Mouse (Mus musculus) CH12.LX (cell line): ENCODE measurements around the gene Wtap. TPM values are rescaled to one million over a fixed set of nuclear protein-coding genes. Genes with fewer than 3 reads are reported as not detected.

Experiments
- DNase-seq: peaks from one replicate; pipeline ENCODE4 v3.0.0-alpha.2; 2013; ENCODE audit errors: extremely low read depth
- H3K27ac ChIP-seq: 2 replicates; pipeline ENCODE4 v1.5.1; 2012; ENCODE audit warnings: low read depth, mild to moderate bottlenecking, control low read depth, moderate library complexity; ENCODE audit not compliant: insufficient read depth
- H3K27me3 ChIP-seq: replicated peaks from 2 replicates; pipeline ENCODE3; 2012; ENCODE audit warnings: inconsistent platforms
- H3K36me3 ChIP-seq, 2 experiments: replicated peaks in 1 of 2; 2 replicates each; pipeline versions ENCODE3 to v1.6.1; 2012; ENCODE audit warnings: inconsistent platforms in 1 of 2, low read length in 1 of 2, mild to moderate bottlenecking in 1 of 2, mixed read lengths in 1 of 2, moderate library complexity in 1 of 2; ENCODE audit not compliant: control insufficient read depth in 1 of 2, insufficient read depth in 1 of 2
- H3K4me1 ChIP-seq, 2 experiments: 2 replicates each; pipeline ENCODE4 v1.6.1; 2012; ENCODE audit warnings: inconsistent platforms in 1 of 2, moderate library complexity in 1 of 2; ENCODE audit not compliant: insufficient read depth in 2 of 2, control insufficient read depth in 1 of 2
- H3K4me2 ChIP-seq: 2 replicates; pipeline ENCODE4 v1.6.1; 2012; ENCODE audit warnings: low read depth, mild to moderate bottlenecking, control low read depth; ENCODE audit not compliant: poor library complexity, insufficient read depth, severe bottlenecking
- H3K4me3 ChIP-seq, 3 experiments: fragments of 150-350 bp in 1 of 3; sonication (generic) in 1 of 3; replicated peaks in 1 of 3; 2 replicates each; pipeline versions ENCODE3 to v1.5.1; 2011 to 2012; ENCODE audit warnings: low read depth in 2 of 3, low read length in 2 of 3, mild to moderate bottlenecking in 2 of 3, moderate library complexity in 2 of 3, control low read depth in 1 of 3, improper control_type of control experiment in 1 of 3, inconsistent platforms in 1 of 3, mixed read lengths in 1 of 3; ENCODE audit not compliant: poor library complexity in 1 of 3
- H3K79me2 ChIP-seq: replicated peaks from 2 replicates; pipeline ENCODE4 v1.6.1; 2012; ENCODE audit warnings: mild to moderate bottlenecking, moderate library complexity; ENCODE audit not compliant: control insufficient read depth, poor library complexity, insufficient read depth, severe bottlenecking; ENCODE audit errors: extremely low read depth
- H3K9ac ChIP-seq: 2 replicates; pipeline ENCODE4 v1.6.1; 2012; ENCODE audit warnings: low read depth, mild to moderate bottlenecking, control low read depth, moderate library complexity; ENCODE audit not compliant: insufficient read depth
- H3K9me3 ChIP-seq: replicated peaks from 2 replicates; pipeline ENCODE3; 2012; ENCODE audit warnings: low read length, inconsistent platforms, mixed read lengths
- CHD1 ChIP-seq: IDR thresholded peaks from 2 replicates; pipeline ENCODE4 v1.6.1; 2012; ENCODE audit warnings: low read depth, low read length, improper control_type of control experiment, inconsistent platforms
- CTCF ChIP-seq, 2 experiments: IDR thresholded peaks in 1 of 2; conservative IDR thresholded peaks in 1 of 2; 2 replicates each; pipeline ENCODE4 v1.5.1; 2011 to 2012; ENCODE audit warnings: low read depth in 2 of 2, low read length in 2 of 2, improper control_type of control experiment in 1 of 2, inconsistent platforms in 1 of 2, mild to moderate bottlenecking in 1 of 2, moderate library complexity in 1 of 2
- E2F4 ChIP-seq: IDR thresholded peaks from 2 replicates; pipeline ENCODE4 v1.6.1; 2011; ENCODE audit warnings: low read depth, low read length, improper control_type of control experiment; ENCODE audit not compliant: insufficient replicate concordance
- ELF1 ChIP-seq: IDR thresholded peaks from 2 replicates; pipeline ENCODE4 v1.6.1; 2014; ENCODE audit warnings: low read depth, mild to moderate bottlenecking, inconsistent platforms, low read length, improper control_type of control experiment
- EP300 ChIP-seq: IDR thresholded peaks from 2 replicates; pipeline ENCODE4 v1.6.1; 2011; ENCODE audit warnings: low read length, improper control_type of control experiment
- ETS1 ChIP-seq: conservative IDR thresholded peaks from 2 replicates; pipeline ENCODE4 v1.6.1; 2012; ENCODE audit warnings: low read depth, mild to moderate bottlenecking, inconsistent platforms, low read length, improper control_type of control experiment, moderate library complexity
- GABPA ChIP-seq: IDR thresholded peaks from 2 replicates; pipeline ENCODE4 v1.6.1; 2012; ENCODE audit warnings: low read depth, low read length, improper control_type of control experiment, inconsistent platforms; ENCODE audit not compliant: insufficient replicate concordance
- IRF4 ChIP-seq: IDR thresholded peaks from 2 replicates; pipeline ENCODE4 v1.6.1; 2014; ENCODE audit warnings: low read depth, mild to moderate bottlenecking, inconsistent platforms, low read length, improper control_type of control experiment
- KAT2A ChIP-seq: IDR thresholded peaks from 2 replicates; pipeline ENCODE4 v1.6.1; 2012; ENCODE audit warnings: low read length, improper control_type of control experiment, inconsistent platforms; ENCODE audit not compliant: insufficient replicate concordance
- MAFK ChIP-seq: IDR thresholded peaks from 2 replicates; pipeline ENCODE4 v1.6.1; 2011; ENCODE audit warnings: low read length, improper control_type of control experiment; ENCODE audit not compliant: insufficient replicate concordance
- MAX ChIP-seq: IDR thresholded peaks from 2 replicates; pipeline ENCODE4 v1.6.1; 2011; ENCODE audit warnings: low read length, improper control_type of control experiment
- MEF2A ChIP-seq: IDR thresholded peaks from 2 replicates; pipeline ENCODE4 v1.6.1; 2014; ENCODE audit warnings: low read depth, mild to moderate bottlenecking, inconsistent platforms, low read length, improper control_type of control experiment, borderline replicate concordance
- MXI1 ChIP-seq: IDR thresholded peaks from 2 replicates; pipeline ENCODE4 v1.6.1; 2011; ENCODE audit warnings: mild to moderate bottlenecking, low read depth, low read length, improper control_type of control experiment
- MYC ChIP-seq: IDR thresholded peaks from 2 replicates; pipeline ENCODE4 v1.6.1; 2011; ENCODE audit warnings: low read depth, mild to moderate bottlenecking, improper control_type of control experiment, low read length
- NELFE ChIP-seq: IDR thresholded peaks from 2 replicates; pipeline ENCODE4 v1.6.1; 2011; ENCODE audit warnings: low read depth, low read length, improper control_type of control experiment
- NRF1 ChIP-seq: IDR thresholded peaks from 2 replicates; pipeline ENCODE4 v1.6.1; 2014; ENCODE audit warnings: low read depth, mild to moderate bottlenecking, inconsistent platforms, low read length, improper control_type of control experiment, moderate library complexity
- PAX5 ChIP-seq: IDR thresholded peaks from 2 replicates; pipeline ENCODE4 v1.6.1; 2012; ENCODE audit warnings: low read length, inconsistent platforms, mixed read lengths
- POLR2A ChIP-seq: IDR thresholded peaks from 2 replicates; pipeline ENCODE4 v1.6.1; 2011; ENCODE audit warnings: low read depth, mild to moderate bottlenecking, improper control_type of control experiment, low read length
- POLR2AphosphoS2 ChIP-seq: IDR thresholded peaks from 2 replicates; pipeline ENCODE4 v1.6.1; 2011; ENCODE audit warnings: low read depth, low read length, improper control_type of control experiment
- RAD21 ChIP-seq: IDR thresholded peaks from 2 replicates; pipeline ENCODE4 v1.6.1; 2011; ENCODE audit warnings: low read depth, mild to moderate bottlenecking, low read length, improper control_type of control experiment, moderate library complexity
- SMC3 ChIP-seq: IDR thresholded peaks from 2 replicates; pipeline ENCODE4 v1.6.1; 2011; ENCODE audit warnings: low read depth, low read length, improper control_type of control experiment
- TBP ChIP-seq: conservative IDR thresholded peaks from 2 replicates; pipeline ENCODE4 v1.6.1; 2011; ENCODE audit warnings: low read depth, low read length, improper control_type of control experiment
- TCF12 ChIP-seq: IDR thresholded peaks from 2 replicates; pipeline ENCODE4 v1.6.1; 2014; ENCODE audit warnings: low read depth, mild to moderate bottlenecking, inconsistent platforms, low read length, improper control_type of control experiment
- UBTF ChIP-seq: IDR thresholded peaks from 2 replicates; pipeline ENCODE4 v1.6.1; 2012; ENCODE audit warnings: low read depth, mild to moderate bottlenecking, inconsistent platforms, low read length, improper control_type of control experiment, moderate library complexity
- USF1 ChIP-seq: IDR thresholded peaks from 2 replicates; pipeline ENCODE4 v1.6.1; 2014; ENCODE audit warnings: low read depth, mild to moderate bottlenecking, inconsistent platforms, low read length, improper control_type of control experiment
- USF2 ChIP-seq: conservative IDR thresholded peaks from 2 replicates; pipeline ENCODE4 v1.6.1; 2011; ENCODE audit warnings: low read depth, low read length, improper control_type of control experiment
- ZC3H11A ChIP-seq: IDR thresholded peaks from 2 replicates; pipeline ENCODE4 v1.6.1; 2012; ENCODE audit warnings: low read depth, mild to moderate bottlenecking, inconsistent platforms, low read length, improper control_type of control experiment
- ZKSCAN1 ChIP-seq: IDR thresholded peaks from 2 replicates; pipeline ENCODE4 v1.6.1; 2012; ENCODE audit warnings: low read depth, inconsistent platforms, low read length, improper control_type of control experiment, borderline replicate concordance
- ZNF384 ChIP-seq: IDR thresholded peaks from 2 replicates; pipeline ENCODE4 v1.6.1; 2012; ENCODE audit warnings: low read depth, low read length, improper control_type of control experiment, inconsistent platforms
- dilution Hi-C: fragments of 300-500 bp; cut with MboI; formaldehyde crosslinking; loops from 2 replicates; pipeline ENCODE4 v1.14.3; 2020; ENCODE audit warnings: low sequenced_read_pairs; ENCODE audit not compliant: extremely low pct_unique_long_range_greater_than_20kb, extremely low pct_ligation_motif_present
- in situ Hi-C: fragments of 300-500 bp; cut with MboI; formaldehyde crosslinking; loops from 3 replicates; pipeline ENCODE4 v1.14.3; 2019; ENCODE audit warnings: low sequenced_read_pairs, low pct_ligation_motif_present, low pct_unique_long_range_greater_than_20kb, mixed read lengths
- polyA plus RNA-seq: library from polyadenylated mRNA; unstranded; fragments of >175 nt; gene quantifications from 2 replicates; pipeline ENCODE4 v1.2.1, GENCODE M21; 2012; ENCODE audit warnings: low read depth; ENCODE audit not compliant: insufficient read length
- total RNA-seq, 2 experiments: library from RNA; depleted of rRNA; stranded (reverse); fragments of 300-350 nt in 1 of 2; fragments of >200 nt in 1 of 2; gene quantifications; 2 replicates each; pipeline ENCODE4 v1.2.3; 2012 to 2014

The Wtap gene
- total and polyA plus RNA-seq, 3 experiments = 54.1 to 129 (median 88.9) TPM

DNA sequence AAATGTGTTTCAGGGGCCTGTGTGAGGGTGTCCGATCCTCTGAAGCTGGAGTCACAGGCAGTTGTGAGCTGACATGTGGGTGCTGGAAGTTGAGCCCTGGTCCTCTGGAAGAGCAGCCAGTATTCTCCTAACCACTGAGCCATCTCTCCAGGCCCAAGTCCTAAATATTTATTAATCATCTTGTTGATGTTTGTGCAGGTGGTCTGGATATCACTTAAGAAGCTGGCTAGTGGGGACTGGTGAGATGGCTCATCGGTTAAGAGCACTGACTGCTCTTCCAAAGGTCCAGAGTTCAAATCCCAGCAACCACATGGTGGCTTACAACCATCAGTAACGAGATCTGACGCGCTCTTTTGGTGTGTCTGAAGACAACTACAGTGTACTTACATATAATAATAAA is 44.3 kb downstream of the Wtap start:
- dilution Hi-C loops = no loop called here

GRCm38 (mm10) chr17:12942459-12943162 is 51.4 kb downstream of the Wtap start:
- Histone ChIP-seq H3K36me3 (peaks cover 30 to 52% of the 10 kb centered on the region in 2 experiments), H3K4me1 (no peaks in the 10 kb centered on the region), H3K4me3 (no peak overlapping the region), H3K27ac (no peak overlapping the region), H3K9ac (no peak overlapping the region), H3K79me2 (no peaks in the 10 kb centered on the region), H3K9me3 (no peaks in the 10 kb centered on the region), H3K27me3 (no peaks in the 10 kb centered on the region), H3K4me2 (no peak overlapping the region)
- dilution Hi-C loops = no loop called here
- no peak for TF ChIP-seq MYC
- no peak for TF ChIP-seq MAFK
- TF ChIP-seq RAD21 = no peak
- no peak for TF ChIP-seq NRF1
- no peak for TF ChIP-seq PAX5
- no peak for TF ChIP-seq CTCF (conservative IDR thresholded peaks at IDR 0.05 in 1 of 2, IDR thresholded peaks at IDR 0.05 in 1 of 2; ENCODE audit: low read depth in 2 of 2, low read length in 2 of 2)
- TF ChIP-seq POLR2AphosphoS2 = no peak
- no peak for TF ChIP-seq KAT2A
- TF ChIP-seq ELF1 = no peak
- TF ChIP-seq USF1 = no peak
- no peak for TF ChIP-seq GABPA
- TF ChIP-seq MXI1 = no peak
- no peak for TF ChIP-seq UBTF
- no peak for TF ChIP-seq SMC3
- TF ChIP-seq POLR2A = no peak
- TF ChIP-seq CHD1 = no peak
- TF ChIP-seq ETS1 = no peak
- no peak for TF ChIP-seq TCF12
- no peak for DNase-seq
- in situ Hi-C loops = no loop called here

More for the DNA sequence above, 44.3 kb downstream of the Wtap start:
- DNase-seq = no peak
- H3K27ac ChIP-seq = no peak overlapping the region
- no peak overlapping the region for H3K9ac ChIP-seq
- H3K4me3 ChIP-seq = no peak overlapping the region
- TF ChIP-seq KAT2A (no peak), POLR2A (no peak), NRF1 (no peak), IRF4 (no peak), ETS1 (no peak), ZNF384 (no peak), ZKSCAN1 (no peak), MAX (no peak), MEF2A (no peak), CHD1 (no peak), E2F4 (no peak), MAFK (no peak), USF2 (no peak), UBTF (no peak), TBP (no peak), EP300 (no peak), ZC3H11A (no peak), NELFE (no peak)
- H3K36me3 ChIP-seq = peaks cover 45 to 70% of the 10 kb centered on the region in 2 experiments
- no peaks in the 10 kb centered on the region for H3K9me3 ChIP-seq
- no peak overlapping the region for H3K4me2 ChIP-seq
- in situ Hi-C loops = no loop called here
- no peaks in the 10 kb centered on the region for H3K79me2 ChIP-seq
- H3K27me3 ChIP-seq = no peaks in the 10 kb centered on the region
- no peaks in the 10 kb centered on the region for H3K4me1 ChIP-seq
